Mouse (Mus musculus) midbrain, embryonic 16.5 days (tissue): ENCODE data around the gene Nudt6. TPM values are rescaled to one million over a fixed set of nuclear protein-coding genes. Genes with fewer than 3 reads are reported as not detected.
A peak's percentile ranks its signal among the peaks of the same experiment; 100 is the strongest.

Experiments
- ATAC-seq: fragments of 200-750 bp; cut with Nextera tagmentation; 2 replicates; pipeline ENCODE4 v1.8.0; 2017; ENCODE audit warnings: moderate TSS enrichment
- H3K27ac ChIP-seq: fragments of 300-500 bp; sonication (generic); 2 replicates; pipeline ENCODE4 v1.5.1; 2014; ENCODE audit warnings: mild to moderate bottlenecking, low read length, mixed read lengths
- H3K27me3 ChIP-seq: fragments of 300-500 bp; sonication (generic); 2 replicates; pipeline ENCODE4 v1.6.1; 2014; ENCODE audit warnings: low read depth, low read length, mixed read lengths; ENCODE audit not compliant: control insufficient read depth, insufficient read depth
- H3K36me3 ChIP-seq: fragments of 300-500 bp; sonication (generic); 2 replicates; pipeline ENCODE4 v1.6.1; 2014; ENCODE audit warnings: mild to moderate bottlenecking, low read length, moderate library complexity, mixed read lengths; ENCODE audit not compliant: control insufficient read depth, insufficient read depth
- H3K4me1 ChIP-seq: fragments of 300-500 bp; sonication (generic); 2 replicates; pipeline ENCODE4 v1.6.1; 2014; ENCODE audit warnings: mild to moderate bottlenecking, low read length, mixed read lengths; ENCODE audit not compliant: control insufficient read depth, insufficient read depth
- H3K4me2 ChIP-seq: fragments of 300-500 bp; sonication (generic); 2 replicates; pipeline ENCODE4 v1.6.1; 2014; ENCODE audit warnings: mild to moderate bottlenecking, low read length, mixed read lengths
- H3K4me3 ChIP-seq: fragments of 300-500 bp; sonication (generic); 2 replicates; pipeline ENCODE4 v1.5.1; 2014; ENCODE audit warnings: low read depth, mild to moderate bottlenecking, low read length, moderate library complexity, mixed read lengths
- H3K9ac ChIP-seq: fragments of 300-500 bp; sonication (generic); 2 replicates; pipeline ENCODE4 v1.6.1; 2014; ENCODE audit warnings: low read depth, low read length, mixed read lengths
- H3K9me3 ChIP-seq: fragments of 300-500 bp; sonication (generic); replicated peaks from 2 replicates; pipeline ENCODE4 v1.6.1; 2014; ENCODE audit warnings: mild to moderate bottlenecking, low read length, mixed read lengths; ENCODE audit not compliant: control insufficient read depth, poor library complexity, severe bottlenecking
- WGBS: fragments of 180-500 bp; shearing (Covaris S2); extraction: QIAGEN DNeasy Blood & Tissue Kit; methylation state at CpG from one replicate; pipeline ENCODE4 v1.1.7; 2014; 5-methylcytosine and 5-hydroxymethylcytosine counted together
- polyA plus RNA-seq: library from polyadenylated mRNA; unstranded; fragments of >200 nt; fragmentation: Nextera tagmentation; extraction: Ambion mirVana; gene quantifications from 2 replicates; pipeline ENCODE4 v1.2.1, GENCODE M21; 2015

Nudt6 gene
- polyA plus RNA-seq, 1 experiment from 2014 or later: 7.9 TPM

DNA sequence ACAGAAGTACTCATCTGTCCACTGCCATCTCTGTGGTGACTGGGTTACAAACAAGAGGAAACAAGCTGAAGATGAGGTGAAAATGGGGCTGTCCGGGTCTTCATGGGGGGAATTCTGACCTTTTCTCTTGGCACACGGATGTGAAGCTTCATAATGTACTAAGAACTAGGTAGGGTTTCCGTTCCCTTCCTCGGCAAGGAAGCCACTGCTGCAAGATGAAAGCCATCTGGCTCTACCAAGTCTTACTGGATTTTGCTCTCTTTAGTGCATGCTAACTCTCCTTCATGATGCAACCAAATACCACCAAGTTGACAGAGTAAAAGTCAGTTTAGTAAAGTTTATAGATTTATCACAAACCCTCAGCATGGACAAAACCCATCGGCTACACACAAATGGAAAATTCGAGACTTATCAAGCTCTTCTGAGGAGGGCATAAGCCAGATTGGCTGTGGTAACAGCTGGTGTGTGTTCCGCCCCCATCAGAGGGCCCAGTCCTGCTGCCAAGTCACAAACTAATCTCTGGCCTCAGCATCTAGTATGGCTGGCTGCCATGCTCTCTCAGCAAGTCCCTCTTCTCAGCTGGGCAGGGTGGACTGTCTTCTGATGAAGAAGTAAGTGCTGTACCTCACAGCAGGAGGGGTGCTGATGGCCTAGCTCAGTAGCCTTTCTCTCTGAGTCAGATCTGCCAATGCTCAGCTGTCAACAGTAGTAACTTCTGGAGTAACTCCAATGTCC is 21.2 kb downstream of the Nudt6 start:
- Histone ChIP-seq H3K4me3 (no peak overlapping the region), H3K36me3 (no peaks in the 10 kb centered on the region), H3K4me2 (no peak overlapping the region), H3K27me3 (no peaks in the 10 kb centered on the region), H3K4me1 (no peaks in the 10 kb centered on the region), H3K27ac (no peak overlapping the region), H3K9me3 (no peaks in the 10 kb centered on the region), H3K9ac (no peak overlapping the region)
- ATAC-seq: no peak
- WGBS: 88% methylated on average over 7 of the region's 7 CpGs

DNA sequence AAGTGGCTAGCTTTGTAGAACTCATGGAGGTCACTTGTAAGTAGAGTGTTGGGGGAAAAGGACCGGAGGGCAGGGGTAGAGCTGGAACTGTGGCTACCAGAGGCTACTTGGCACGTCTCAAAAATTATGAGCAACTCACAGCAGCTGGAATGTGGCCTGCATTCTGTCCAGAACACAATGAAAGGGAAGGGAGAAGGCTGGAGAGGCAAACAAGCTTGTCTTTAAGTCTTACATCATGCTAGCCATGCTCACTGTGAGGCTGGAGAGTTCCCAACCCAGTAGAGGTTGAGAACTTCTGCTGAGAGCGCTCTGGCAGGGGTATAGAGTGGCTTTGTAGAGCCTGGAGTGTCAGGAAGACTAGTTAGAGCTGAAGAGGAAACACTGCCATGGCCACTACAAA is 22.4 kb downstream of the Nudt6 start:
- Histone ChIP-seq H3K4me3 (no peak overlapping the region), H3K9me3 (no peaks in the 10 kb centered on the region), H3K27ac (no peak overlapping the region), H3K4me2 (no peak overlapping the region), H3K27me3 (no peaks in the 10 kb centered on the region), H3K9ac (no peak overlapping the region), H3K4me1 (no peaks in the 10 kb centered on the region), H3K36me3 (no peaks in the 10 kb centered on the region)
- WGBS: 81% methylated on average over 3 of the region's 3 CpGs
- no peak for ATAC-seq

DNA sequence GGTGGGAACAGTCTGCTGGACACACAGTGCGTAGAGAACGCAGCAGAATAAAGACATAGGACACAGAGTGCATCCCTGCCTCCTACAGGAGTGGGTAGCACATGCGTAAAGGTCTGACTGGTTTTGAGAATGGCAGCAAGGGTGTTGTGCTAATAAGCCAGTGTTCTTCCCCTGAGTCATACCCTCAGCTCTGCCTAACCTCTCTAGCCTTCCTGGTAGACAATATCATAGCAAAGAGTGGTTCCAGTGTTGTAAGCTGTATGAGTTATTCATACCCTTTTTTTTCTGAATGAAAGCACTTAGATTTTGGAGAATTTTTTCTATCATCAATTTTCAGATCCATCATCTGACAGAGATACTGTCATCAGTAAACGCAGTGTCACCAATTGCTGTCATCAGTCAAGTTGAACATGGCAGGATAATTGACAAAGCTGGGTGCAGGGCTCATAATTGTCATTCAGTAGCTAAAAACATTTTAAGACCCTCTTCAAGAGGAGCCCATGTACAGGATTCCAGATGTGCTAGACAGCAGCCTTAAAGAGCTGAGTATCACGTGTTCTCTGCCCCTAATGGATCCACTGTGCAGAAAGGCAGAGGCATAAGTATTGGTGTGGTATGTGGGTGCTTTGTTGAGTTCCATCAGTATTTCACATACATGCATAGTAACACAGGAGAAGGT is 22.9 kb downstream of the Nudt6 start:
- H3K4me3 ChIP-seq: no peak overlapping the region
- no peaks in the 10 kb centered on the region for H3K27me3 ChIP-seq
- H3K4me1 ChIP-seq: no peaks in the 10 kb centered on the region
- 91% methylated on average over 5 of the region's 5 CpGs for WGBS
- no peak overlapping the region for H3K4me2 ChIP-seq
- no peak for ATAC-seq
- no peak overlapping the region for H3K27ac ChIP-seq
- H3K36me3 ChIP-seq: no peaks in the 10 kb centered on the region
- H3K9ac ChIP-seq: no peak overlapping the region
- no peaks in the 10 kb centered on the region for H3K9me3 ChIP-seq

DNA sequence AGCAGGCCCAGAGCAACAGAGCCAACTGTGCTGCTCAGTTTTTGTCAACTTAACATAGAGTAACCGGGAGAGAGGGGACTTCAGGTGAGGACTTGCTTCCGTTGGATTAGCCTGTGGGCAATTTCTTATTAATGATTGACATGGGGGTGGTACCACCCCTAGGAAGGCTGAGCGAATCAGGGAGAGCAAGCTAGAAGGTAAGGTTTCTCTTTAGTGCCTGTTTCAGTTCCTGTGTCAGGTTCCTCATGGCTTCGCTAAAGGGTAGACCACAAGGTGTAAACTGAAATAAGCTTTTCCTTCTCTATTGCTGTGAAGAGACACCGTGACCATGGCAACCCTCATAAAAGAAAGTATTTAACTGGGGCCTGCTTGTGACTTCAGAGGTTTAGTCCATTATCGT is 32.7 kb downstream of the Nudt6 start:
- ATAC-seq: no peak
- H3K27ac ChIP-seq: no peak overlapping the region
- 87% methylated on average over 6 of the region's 6 CpGs for WGBS

DNA sequence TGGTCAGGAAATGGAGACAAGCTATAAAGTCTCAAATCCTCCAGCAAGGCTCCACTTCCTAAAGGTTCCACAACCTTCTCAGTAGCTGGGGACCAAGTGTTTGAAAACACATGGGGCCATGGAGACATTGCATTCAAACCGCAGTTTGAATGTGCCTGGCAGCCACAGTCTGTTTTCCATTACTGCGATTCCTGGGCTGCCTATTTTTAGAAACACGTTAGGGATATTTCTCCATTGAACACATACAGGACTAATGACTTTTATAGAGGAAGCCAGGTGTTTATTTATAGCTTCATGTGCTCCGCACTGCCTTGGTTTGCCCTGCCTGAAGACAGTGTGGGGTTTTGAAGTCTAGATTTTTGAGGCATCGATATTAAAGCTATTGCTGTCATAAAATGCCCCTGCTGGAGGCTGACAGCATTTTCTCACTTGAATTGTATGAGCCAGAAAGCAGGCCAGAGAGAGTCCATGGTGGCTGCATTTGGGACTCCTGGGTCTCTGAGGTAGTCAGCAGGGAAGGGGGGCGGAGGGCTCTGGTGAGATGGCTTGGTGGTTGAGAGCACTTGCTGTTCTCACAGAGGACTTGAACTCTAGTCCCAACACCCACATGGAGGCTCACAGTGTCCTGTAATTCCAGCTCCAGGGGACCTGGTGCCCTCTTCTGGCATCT is 36.8 kb downstream of the Nudt6 start:
- H3K9ac ChIP-seq: no peak overlapping the region
- no peaks in the 10 kb centered on the region for H3K4me1 ChIP-seq
- H3K27ac ChIP-seq: no peak overlapping the region
- no peak overlapping the region for H3K4me2 ChIP-seq
- no peaks in the 10 kb centered on the region for H3K27me3 ChIP-seq
- no peaks in the 10 kb centered on the region for H3K9me3 ChIP-seq
- no peak overlapping the region for H3K4me3 ChIP-seq
- no peaks in the 10 kb centered on the region for H3K36me3 ChIP-seq
- ATAC-seq: no peak
- 90% methylated on average over 6 of the region's 6 CpGs for WGBS

More for the DNA sequence above, 32.7 kb downstream of the Nudt6 start:
- Histone ChIP-seq H3K9me3 (no peaks in the 10 kb centered on the region), H3K36me3 (no peaks in the 10 kb centered on the region), H3K4me3 (no peak overlapping the region), H3K27me3 (no peaks in the 10 kb centered on the region), H3K4me1 (no peaks in the 10 kb centered on the region), H3K9ac (no peak overlapping the region), H3K4me2 (no peak overlapping the region)

DNA sequence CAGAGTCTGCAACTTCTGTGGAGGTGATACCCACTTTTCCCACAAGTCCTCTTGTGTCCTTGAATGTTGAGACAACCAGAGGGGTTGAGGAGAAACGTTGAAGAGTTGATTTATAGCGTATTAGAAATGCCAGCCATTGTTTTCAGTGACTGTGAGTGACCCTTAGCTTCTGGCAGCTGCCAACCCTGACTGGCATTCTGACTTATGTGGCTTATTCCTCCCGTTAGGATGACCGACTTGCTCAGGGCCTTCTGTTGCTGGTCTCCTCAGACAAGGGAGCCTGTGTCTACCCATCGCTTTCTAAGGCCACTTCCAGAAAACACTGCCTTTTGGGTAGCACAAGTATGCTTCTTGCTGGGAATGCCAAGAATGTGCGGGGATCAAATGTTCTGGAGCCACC is 38.6 kb downstream of the Nudt6 start:
- Histone ChIP-seq H3K4me1 (no peaks in the 10 kb centered on the region), H3K36me3 (no peaks in the 10 kb centered on the region), H3K4me2 (no peak overlapping the region), H3K27ac (no peak overlapping the region), H3K27me3 (no peaks in the 10 kb centered on the region), H3K9me3 (no peaks in the 10 kb centered on the region), H3K4me3 (no peak overlapping the region), H3K9ac (no peak overlapping the region)
- 77% methylated on average over 6 of the region's 6 CpGs for whole genome bisulfite sequencing
- no peak for ATAC-seq

DNA sequence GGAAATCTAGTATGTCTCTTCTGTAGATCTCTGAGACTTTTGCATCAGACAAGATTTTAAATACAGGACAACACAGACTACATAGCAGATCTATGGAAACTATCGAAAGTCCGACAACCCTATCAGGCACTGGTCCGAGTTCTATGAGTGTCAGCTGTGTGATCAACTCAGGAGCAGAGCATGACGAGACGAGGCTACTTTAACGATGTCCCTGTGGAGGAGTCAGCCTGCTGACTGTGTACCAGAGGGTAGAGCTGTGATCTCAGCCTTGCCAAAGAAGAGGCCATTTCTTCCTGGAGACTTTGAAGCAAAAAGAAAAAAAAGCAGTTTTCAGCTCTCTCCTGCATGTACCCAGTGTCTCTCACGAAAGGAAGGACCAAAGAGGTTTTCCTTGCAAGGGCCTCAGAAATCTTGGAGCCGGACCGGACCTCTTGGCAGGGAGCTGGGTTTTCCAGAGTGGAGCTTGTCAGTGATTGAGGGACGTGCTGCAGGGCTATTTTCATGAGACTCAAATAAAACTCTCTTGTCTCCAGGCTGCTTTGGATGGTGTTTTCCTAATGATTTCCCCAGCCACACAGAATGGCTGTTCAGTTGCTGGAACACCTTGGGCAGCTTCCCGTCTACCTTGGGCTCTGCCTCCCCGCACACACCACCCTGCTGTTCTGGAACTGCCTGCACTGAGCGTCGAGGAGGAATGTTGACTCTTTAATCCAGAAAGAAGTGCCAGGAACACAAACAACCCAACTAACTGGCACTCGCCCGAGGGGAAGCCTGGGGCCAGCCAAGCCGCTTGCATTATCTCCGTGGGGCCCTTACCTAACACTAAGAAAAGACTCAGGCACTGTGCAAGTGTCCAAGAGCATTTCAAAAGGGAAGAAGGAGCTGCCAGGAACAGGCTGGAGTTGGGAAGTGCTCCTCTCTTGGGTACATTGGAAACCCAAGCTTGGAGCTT is 39.8 kb downstream of the Nudt6 start:
- H3K4me2 ChIP-seq: no peak overlapping the region
- no peak overlapping the region for H3K4me3 ChIP-seq
- 58% methylated on average over 18 of the region's 18 CpGs for WGBS
- H3K4me1 ChIP-seq: no peaks in the 10 kb centered on the region
- H3K27me3 ChIP-seq: no peaks in the 10 kb centered on the region
- H3K9ac ChIP-seq: no peak overlapping the region
- H3K36me3 ChIP-seq: no peaks in the 10 kb centered on the region
- ATAC-seq: peak; percentile 53
- H3K9me3 ChIP-seq: no peaks in the 10 kb centered on the region
- no peak overlapping the region for H3K27ac ChIP-seq

DNA sequence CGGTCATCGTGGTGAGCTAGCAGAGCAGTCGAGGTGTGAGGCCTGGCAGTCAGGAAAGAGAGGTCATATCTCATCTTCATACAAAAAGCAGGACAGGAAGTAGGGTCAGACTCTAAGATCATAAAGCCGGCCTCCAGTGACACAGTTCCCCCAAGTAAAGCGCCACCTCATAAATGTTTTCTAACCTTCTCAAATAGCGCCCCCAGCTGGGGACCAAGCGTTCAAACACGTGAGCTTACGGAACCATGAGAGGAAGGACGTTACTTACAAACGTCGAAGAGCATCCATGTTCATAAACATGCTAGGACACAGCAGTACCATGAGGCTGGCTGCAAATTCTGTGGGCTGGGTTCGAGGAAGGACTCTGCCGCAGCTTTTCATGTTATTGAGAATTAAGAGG is 40.8 kb downstream of the Nudt6 start:
- H3K9ac ChIP-seq: no peak overlapping the region
- no peak overlapping the region for H3K4me3 ChIP-seq
- H3K27ac ChIP-seq: no peak overlapping the region
- H3K4me1 ChIP-seq: no peaks in the 10 kb centered on the region
- no peaks in the 10 kb centered on the region for H3K9me3 ChIP-seq
- no peak overlapping the region for H3K4me2 ChIP-seq
- H3K27me3 ChIP-seq: no peaks in the 10 kb centered on the region
- WGBS: 82% methylated on average over 14 of the region's 14 CpGs
- no peaks in the 10 kb centered on the region for H3K36me3 ChIP-seq
- no peak for ATAC-seq
